Mouse (Mus musculus): ENCODE measurements around the gene Pdzd2. TPM values are rescaled to one million over a fixed set of nuclear protein-coding genes. Genes with fewer than 3 reads are reported as not detected.

Pdzd2 gene
- polyA plus RNA-seq, 1 experiment from 2014 or later, result 27.0 TPM

Small RNAs within 50 kb of the gene (microRNA-seq; reads per million reads assigned to microRNA genes)
- gene Gm24135 (not detected), gene Gm24302 (not detected)

Other genes starting within 250 kb of the Pdzd2 start
- 31.3 and 35.7 TPM in 2 replicates for gene 6030458C11Rik, start 84.7 kb upstream of the Pdzd2 start, polyA plus RNA-seq (2015; fragmentation: Nextera tagmentation; extraction: Ambion mirVana)
- 29.2 and 30.2 TPM in 2 replicates for gene Drosha, start 84.9 kb upstream of the Pdzd2 start, polyA plus RNA-seq (2015; fragmentation: Nextera tagmentation; extraction: Ambion mirVana)

All from stomach, embryonic 16.5 days (tissue).